1 mouse cellular context compared by ENCODE assay signal in the genomic region with DNA sequence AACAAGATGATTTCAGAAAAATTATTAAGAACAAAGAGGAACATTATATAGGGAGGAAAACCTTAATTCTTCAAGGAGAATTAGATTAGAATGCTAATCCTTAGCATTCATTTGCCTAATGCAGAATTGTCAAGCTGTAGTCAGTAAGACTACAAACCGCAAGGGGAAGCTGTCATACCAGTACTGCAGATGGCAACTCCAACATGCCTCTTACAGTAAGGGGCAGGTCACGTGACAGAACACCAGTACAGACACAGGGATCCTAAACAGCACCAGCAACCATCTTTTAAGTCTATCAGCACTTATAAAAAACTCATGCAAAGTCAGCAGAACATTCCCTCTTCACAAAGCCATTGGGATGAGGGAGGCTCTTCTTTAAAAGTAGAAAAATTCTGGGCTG.
TF ChIP-seq lines count a peak whose summit lies in the region.

No protein-coding gene starts in this region.

TF ChIP-seq in CH12.LX, 34 proteins besides CTCF, POLR2A, EP300 and RAD21 (continued from another document):
- TF ChIP-seq SMC3 (IDR thresholded peaks at IDR 0.05; ENCODE audit: low read depth, low read length) = 0 out of 2 replicates have a peak, but pooled peaks have one; percentile 10
- peak; percentile 65 for TF ChIP-seq TCF12 (IDR thresholded peaks at IDR 0.05; ENCODE audit: low read depth, low read length)
